Mouse (Mus musculus) inflammation-experienced regulatory T-cells, adult 16 weeks (primary cell): ENCODE data around the gene Ttc9. TPM values are rescaled to one million over a fixed set of nuclear protein-coding genes. Genes with fewer than 3 reads are reported as not detected.

Experiments
- polyA plus RNA-seq: library from polyadenylated mRNA; unstranded; fragments of 100-300 nt; shearing (Covaris generic); gene quantifications from one replicate; pipeline ENCODE4 v1.2.1, GENCODE M21; 2017

Ttc9 gene
- polyA plus RNA-seq = not detected

GRCm38 (mm10) chr12:81630915-81631660 is at the start of gene Ttc9:
TSS of gene Ttc9 (plus strand) at chr12:81631249.

GRCm38 (mm10) chr12:81594902-81595671 is 36.0 kb upstream of the Ttc9 start, which contains the start of gene Med6:
TSS of gene Med6 (minus strand) at chr12:81595008.

Other genes with a start within 250 kb of the Ttc9 start
- gene Adam4, start 209.3 kb upstream of the Ttc9 start, polyA plus RNA-seq = 0.95 TPM
- gene Cox16, start 146.1 kb upstream of the Ttc9 start, polyA plus RNA-seq = 157 TPM
- 14.9 TPM for gene Gm20498, start 98.3 kb upstream of the Ttc9 start, polyA plus RNA-seq
- gene Synj2bp, start 98.3 kb upstream of the Ttc9 start, polyA plus RNA-seq = 61.7 TPM
- not detected for gene Adam21, start 62.8 kb upstream of the Ttc9 start, polyA plus RNA-seq
- gene Med6, start 36.2 kb upstream of the Ttc9 start, polyA plus RNA-seq = 30.5 TPM
- 0.17 TPM for gene Map3k9, start 149.9 kb downstream of the Ttc9 start, polyA plus RNA-seq
- gene Pcnx, start 228.8 kb downstream of the Ttc9 start, polyA plus RNA-seq = 6.5 TPM